Mouse (Mus musculus) MEL (cell line): ENCODE results near the gene Psd.

Experiments used
- BHLHE40 ChIP-seq: IDR thresholded peaks from 2 replicates; pipeline ENCODE4 v1.6.1; 2012; ENCODE audit warnings: low read depth, mild to moderate bottlenecking, inconsistent platforms, low read length, improper control_type of control experiment, borderline replicate concordance
- CHD2 ChIP-seq: IDR thresholded peaks from 2 replicates; pipeline ENCODE4 v1.6.1; 2011; ENCODE audit warnings: low read length, improper control_type of control experiment
- CTCF ChIP-seq, 3 experiments: IDR thresholded peaks in 2 of 3; conservative IDR thresholded peaks in 1 of 3; 2 replicates each; pipeline ENCODE4 v1.5.1; 2011 to 2012; ENCODE audit warnings: low read length in 3 of 3, low read depth in 2 of 3, mild to moderate bottlenecking in 2 of 3, improper control_type of control experiment in 1 of 3, inconsistent platforms in 1 of 3, mixed read lengths in 1 of 3, moderate library complexity in 1 of 3; ENCODE audit not compliant: control insufficient read depth in 1 of 3, insufficient read depth in 1 of 3, poor library complexity in 1 of 3, severe bottlenecking in 1 of 3
- EP300 ChIP-seq, 2 experiments: IDR thresholded peaks; 2 replicates each; pipeline ENCODE4 v1.6.1; 2011; ENCODE audit warnings: improper control_type of control experiment in 2 of 2, low read length in 2 of 2, low read depth in 1 of 2, mild to moderate bottlenecking in 1 of 2
- GATA1 ChIP-seq: IDR thresholded peaks from 2 replicates; pipeline ENCODE4 v1.6.1; 2011; ENCODE audit warnings: low read depth, low read length, improper control_type of control experiment
- MAFK ChIP-seq: IDR thresholded peaks from 2 replicates; pipeline ENCODE4 v1.6.1; 2011; ENCODE audit warnings: low read depth, mild to moderate bottlenecking, low read length, improper control_type of control experiment, borderline replicate concordance
- POLR2A ChIP-seq, 2 experiments: IDR thresholded peaks; 2 replicates each; pipeline ENCODE4 v1.6.1; 2011 to 2012; ENCODE audit warnings: low read length in 2 of 2, mild to moderate bottlenecking in 2 of 2, control low read depth in 1 of 2, improper control_type of control experiment in 1 of 2, low read depth in 1 of 2, moderate library complexity in 1 of 2; ENCODE audit not compliant: control insufficient read depth in 1 of 2, insufficient read depth in 1 of 2, poor library complexity in 1 of 2
- RAD21 ChIP-seq: IDR thresholded peaks from 2 replicates; pipeline ENCODE4 v1.6.1; 2011; ENCODE audit warnings: mild to moderate bottlenecking, low read depth, low read length, improper control_type of control experiment
- ZNF384 ChIP-seq: IDR thresholded peaks from 2 replicates; pipeline ENCODE4 v1.6.1; 2012; ENCODE audit warnings: low read depth, mild to moderate bottlenecking, inconsistent platforms, low read length, improper control_type of control experiment

GRCm38 (mm10) chr19:46302551-46302950, 24.4 kb downstream of the Psd start:
- TF ChIP-seq CTCF (IDR thresholded peaks at IDR 0.05 in 2 of 3, conservative IDR thresholded peaks at IDR 0.05 in 1 of 3; ENCODE audit: control insufficient read depth in 1 of 3, insufficient read depth in 1 of 3, low read depth in 2 of 3, low read length in 3 of 3, poor library complexity in 1 of 3, severe bottlenecking in 1 of 3) (no peak), BHLHE40 (no peak), RAD21 (no peak), MAFK (no peak), POLR2A (IDR thresholded peaks at IDR 0.05; ENCODE audit: control insufficient read depth in 1 of 2, insufficient read depth in 1 of 2, low read depth in 1 of 2, low read length in 2 of 2, poor library complexity in 1 of 2) (no peak), EP300 (IDR thresholded peaks at IDR 0.05; ENCODE audit: low read depth in 1 of 2, low read length in 2 of 2) (no peak), GATA1 (no peak), ZNF384 (no peak), CHD2 (no peak)
